Mouse (Mus musculus): ENCODE data around the gene Mill2.

DNA sequence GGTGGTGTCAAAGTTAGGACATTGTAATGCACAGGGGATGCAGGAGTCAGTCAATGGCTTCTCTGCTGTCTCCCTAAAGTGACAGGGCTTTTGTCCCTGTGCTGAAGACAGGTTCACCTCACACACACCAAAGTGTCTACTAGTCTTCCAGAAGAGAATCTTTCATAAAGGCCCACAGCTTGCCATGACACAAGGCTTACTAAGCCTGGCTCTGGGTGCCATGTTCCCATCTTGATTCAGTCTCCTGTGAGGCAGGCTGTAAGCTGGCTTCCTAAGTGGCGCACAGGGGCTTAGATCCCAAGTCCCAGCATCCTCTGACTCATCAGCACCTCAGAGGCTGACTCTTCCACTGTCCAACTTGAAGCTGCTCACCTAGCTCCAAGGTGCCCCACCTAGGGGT, 47.2 kb downstream of the Mill2 start:
- TF ChIP-seq CTCF (IDR thresholded peaks at IDR 0.05; ENCODE audit: extremely low read depth, insufficient read depth, low read length) (no peak), POLR2A (IDR thresholded peaks at IDR 0.05; ENCODE audit: extremely low read depth, insufficient read depth, low read length) (no peak)
